Mouse (Mus musculus): ENCODE results near the gene Znhit2.
A peak's percentile ranks its signal among the peaks of the same experiment; 100 is the strongest.

Gene Znhit2

DNA sequence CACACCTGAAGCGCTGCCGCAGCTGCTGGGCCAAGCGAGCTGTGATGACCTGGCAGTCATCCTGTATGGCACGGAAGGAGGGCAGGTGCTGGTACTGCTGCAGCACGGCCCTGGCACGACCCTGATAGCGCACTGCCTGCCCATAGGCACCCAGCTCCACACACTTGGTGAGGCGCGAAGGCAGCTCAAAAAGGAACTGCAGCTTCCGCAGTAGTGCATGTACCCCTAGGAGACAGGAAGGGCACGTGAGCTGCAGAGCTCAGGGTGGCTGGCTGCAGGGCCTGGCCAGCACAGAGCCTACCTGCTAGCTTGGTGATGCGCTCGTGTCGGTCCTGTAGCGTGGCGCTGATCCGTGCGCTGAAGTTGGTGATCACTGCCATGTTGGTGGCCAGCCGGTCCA is 10.3 kb downstream of the Znhit2 start:
- DNase-seq (ENCODE audit: low spot score in 2 of 2): no peak

DNA sequence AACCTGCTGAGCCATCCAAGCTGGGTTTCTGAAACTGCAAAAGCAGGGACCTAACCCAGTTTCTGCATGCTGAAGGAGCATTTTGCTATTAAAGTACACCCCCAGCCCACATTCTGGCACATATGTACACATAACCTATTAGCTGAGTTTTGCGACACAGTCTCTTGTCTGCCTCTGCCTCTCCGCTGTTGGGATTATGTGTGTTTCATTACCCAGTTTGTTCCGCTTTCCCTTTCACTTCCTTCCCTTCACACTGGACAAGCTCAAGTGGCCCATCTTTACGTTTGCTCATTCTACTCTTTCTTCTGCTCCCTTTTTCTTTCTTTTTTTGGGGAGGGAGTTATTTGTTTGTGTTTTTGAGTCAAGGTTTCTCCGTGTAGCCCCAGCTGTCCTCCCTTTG is 12.9 kb downstream of the Znhit2 start:
- DNase-seq (ENCODE audit: low spot score in 2 of 2): no peak

- peak in 1 of 2 experiments; percentile 92 for DNase-seq (ENCODE audit: low spot score in 2 of 2)
These were observed 15.8 kb downstream of the Znhit2 start, which contains the start of gene Vps51 for GRCm38 (mm10) chr19:6076564-6077393. Gene Vps51, minus strand, starts transcription at chr19:6077231.

GRCm38 (mm10) chr19:6079983-6080480 is 19.0 kb downstream of the Znhit2 start, which contains the start of gene Tmem262:
Gene Tmem262, plus strand, starts transcription at chr19:6080033.
- DNase-seq (ENCODE audit: low spot score in 2 of 2): no peak

DNA sequence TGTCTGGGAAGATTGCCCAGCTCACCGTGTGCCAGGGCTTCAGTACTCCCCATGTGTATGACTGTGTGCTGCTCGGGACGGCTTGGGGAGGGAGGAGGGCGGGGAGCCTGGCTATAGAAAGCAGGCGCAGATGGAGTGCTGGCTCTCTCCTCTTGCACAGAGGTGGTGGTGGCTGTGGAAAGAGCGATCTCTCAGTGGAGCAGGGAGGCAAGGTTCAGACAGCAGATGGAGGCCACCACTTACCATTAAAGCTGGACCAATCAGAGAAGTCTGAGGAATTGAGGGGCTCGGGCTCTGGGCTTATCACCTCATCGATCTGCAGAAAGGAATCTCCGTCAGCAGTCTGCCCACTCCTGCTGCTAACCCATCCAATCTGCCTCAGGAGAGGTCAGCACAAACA is 21.2 kb downstream of the Znhit2 start, which contains the start of gene Gm28374:
Gene Gm28374 (minus strand): TSS at position 101 of the 400 bp plus-strand sequence.
- no peak for DNase-seq (ENCODE audit: low spot score in 2 of 2)

DNA sequence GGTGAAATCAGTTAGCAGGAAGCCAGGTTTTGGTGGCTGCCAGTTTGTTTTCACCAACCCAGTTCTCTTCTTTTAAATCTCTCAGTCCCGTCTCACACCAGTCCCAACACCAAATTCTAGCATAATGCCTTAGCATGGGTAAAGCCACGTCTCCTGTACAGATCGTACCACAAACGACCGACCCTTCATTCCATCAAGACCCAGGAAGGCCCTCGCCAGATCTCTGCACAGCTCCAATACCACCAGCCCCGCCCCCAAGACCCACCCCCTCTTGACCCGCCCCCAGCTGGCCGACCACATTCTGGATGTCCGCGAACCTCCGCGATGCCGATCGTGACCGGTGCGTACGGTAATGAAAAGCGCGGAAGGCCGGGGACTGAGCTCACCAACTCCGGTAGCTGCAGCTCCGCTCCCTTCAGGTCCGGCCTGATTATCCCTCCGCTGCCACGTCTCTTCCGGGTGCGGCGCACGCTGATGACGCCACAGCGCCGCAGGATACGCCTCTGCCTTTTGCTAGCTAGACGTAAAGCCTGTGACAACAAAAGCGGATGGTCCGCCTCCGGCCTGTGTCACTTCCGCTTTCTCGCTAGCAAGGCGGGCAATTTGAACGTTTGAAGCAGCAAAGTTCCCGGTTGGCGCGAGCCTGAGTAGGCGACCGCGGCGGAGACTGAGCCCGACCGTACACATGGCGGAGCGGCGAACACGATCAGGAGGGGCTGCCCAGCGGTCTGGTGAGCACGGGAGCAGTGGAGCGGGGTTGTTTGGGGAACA is 23.7 kb downstream of the Znhit2 start, which contains the start of the genes Zfpl1 and Cdca5:
Gene Zfpl1 (minus strand): TSS at position 479 of the 771 bp plus-strand sequence.
Gene Cdca5 (plus strand): TSS at position 506 of the 771 bp plus-strand sequence.
- peak; percentile 94 to 97 for DNase-seq (ENCODE audit: low spot score in 2 of 2)

GRCm38 (mm10) chr19:6085417-6085879 is 24.5 kb downstream of the Znhit2 start:
- no peak for DNase-seq (ENCODE audit: low spot score in 2 of 2)

DNA sequence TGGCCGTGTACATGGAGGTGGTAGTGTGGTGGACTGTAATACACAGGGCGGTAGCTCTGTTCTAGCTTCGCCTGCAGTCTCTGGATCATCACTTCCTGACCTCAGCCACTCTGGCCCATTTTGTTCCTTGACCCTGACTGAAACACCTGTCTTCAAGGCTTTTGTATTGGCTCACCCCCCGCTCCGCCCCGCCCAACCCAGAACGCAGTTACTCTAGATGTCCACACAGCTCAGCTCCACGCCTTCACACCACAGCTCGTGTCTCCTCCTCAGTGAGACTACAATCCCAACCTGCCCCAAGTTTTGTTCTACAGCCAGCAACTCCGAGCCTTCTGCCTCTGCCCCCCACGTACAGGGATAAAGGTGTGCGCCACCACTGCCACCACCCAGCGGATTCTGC is 27.8 kb downstream of the Znhit2 start:
- no peak for DNase-seq (ENCODE audit: low spot score in 2 of 2)

- no peak for DNase-seq (ENCODE audit: low spot score in 2 of 2)
These were observed 33.1 kb downstream of the Znhit2 start, which contains the start of gene AC131692.1 for GRCm38 (mm10) chr19:6094119-6094518. Gene AC131692.1, plus strand, starts transcription at chr19:6094419.

- DNase-seq (ENCODE audit: low spot score in 2 of 2): no peak
These were observed 36.9 kb downstream of the Znhit2 start for GRCm38 (mm10) chr19:6097847-6098246.

DNA sequence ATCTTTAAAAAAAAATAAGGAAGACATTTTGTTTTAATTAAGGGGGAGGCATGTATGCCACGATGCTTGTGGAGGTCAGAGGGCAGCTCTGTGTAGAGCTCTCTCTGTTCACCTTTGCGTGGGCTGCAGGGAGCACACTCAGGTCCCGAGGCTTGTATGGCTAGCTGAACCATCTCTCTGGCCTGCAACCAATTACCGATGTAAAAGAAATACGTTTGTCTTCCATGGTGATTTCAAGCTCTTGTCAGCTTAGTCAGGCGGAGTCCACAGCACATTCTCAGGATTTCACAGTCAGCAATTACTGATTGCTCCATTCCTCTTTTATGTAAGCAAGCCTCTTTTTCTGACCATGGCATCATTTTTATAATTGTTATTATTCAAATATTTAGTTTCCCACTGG is 40.2 kb downstream of the Znhit2 start:
- DNase-seq (ENCODE audit: low spot score in 2 of 2): no peak

GRCm38 (mm10) chr19:6102169-6102853 is 41.3 kb downstream of the Znhit2 start:
- no peak for DNase-seq (ENCODE audit: low spot score in 2 of 2)

DNA sequence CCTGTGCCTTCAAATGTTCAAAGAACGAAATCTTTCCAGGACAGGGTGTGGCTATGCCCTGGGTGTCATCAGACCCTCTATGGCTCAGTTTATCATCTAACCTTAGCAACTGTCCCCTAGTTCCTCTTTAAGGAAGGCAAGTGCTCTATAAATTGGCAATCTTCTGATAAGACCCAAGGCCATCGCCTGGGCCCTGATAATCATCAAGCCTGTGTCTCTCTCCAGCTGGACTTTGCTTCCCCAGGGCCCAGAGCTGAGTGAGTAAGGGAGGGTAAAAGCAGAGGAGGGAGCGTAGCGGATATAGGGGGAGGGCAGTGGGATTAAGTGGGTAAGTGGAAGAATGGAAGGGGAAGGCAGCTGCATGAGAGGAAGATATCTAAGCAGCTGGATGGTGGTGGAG is 43.5 kb downstream of the Znhit2 start:
- DNase-seq (ENCODE audit: low spot score in 2 of 2): no peak

DNA sequence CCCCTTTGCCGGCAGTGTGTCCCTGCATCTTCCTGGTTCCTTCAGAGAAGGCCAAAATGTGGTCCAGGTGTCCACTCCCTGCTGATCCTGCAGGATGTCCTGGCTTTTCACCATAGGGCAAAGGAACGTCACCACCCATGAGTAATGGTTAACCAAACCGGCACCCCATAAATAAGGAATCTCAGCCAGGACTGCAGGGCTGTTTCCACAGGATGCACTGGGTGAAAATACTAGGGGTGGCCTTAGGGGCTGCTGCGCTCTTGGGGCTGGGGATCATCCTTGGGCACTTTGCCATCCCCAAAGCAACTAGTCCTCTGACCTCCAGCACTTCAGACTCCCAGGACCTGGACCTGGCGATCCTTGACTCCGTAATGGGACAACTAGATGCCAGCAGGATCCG is 44.6 kb downstream of the Znhit2 start, which contains the start of gene Naaladl1:
Gene Naaladl1 (plus strand): TSS at position 197 of the 400 bp plus-strand sequence.
- DNase-seq (ENCODE audit: low spot score in 2 of 2): no peak
